Mouse (Mus musculus) liver, embryonic 16.5 days (tissue): ENCODE data around the gene Abraxas1. TPM values are rescaled to one million over a fixed set of nuclear protein-coding genes. Genes with fewer than 3 reads are reported as not detected.

ENCODE experiments used
- ATAC-seq: fragments of 200-750 bp; cut with Nextera tagmentation; 2 replicates; pipeline ENCODE4 v1.8.0; 2017; ENCODE audit warnings: low read depth, mild to moderate bottlenecking, moderate number of reproducible peaks, moderate library complexity
- H3K27ac ChIP-seq: fragments of 300-500 bp; sonication (generic); 2 replicates; pipeline ENCODE4 v1.5.1; 2014; ENCODE audit warnings: mild to moderate bottlenecking, low read length
- H3K27me3 ChIP-seq: fragments of 300-500 bp; sonication (generic); 2 replicates; pipeline ENCODE4 v1.6.1; 2014; ENCODE audit warnings: low read depth, low read length, mixed read lengths; ENCODE audit not compliant: control insufficient read depth, insufficient read depth
- H3K36me3 ChIP-seq: fragments of 300-500 bp; sonication (generic); 2 replicates; pipeline ENCODE4 v1.6.1; 2014; ENCODE audit warnings: mild to moderate bottlenecking; ENCODE audit not compliant: control insufficient read depth, insufficient read depth
- H3K4me1 ChIP-seq: fragments of 300-500 bp; sonication (generic); 2 replicates; pipeline ENCODE4 v1.6.1; 2014; ENCODE audit warnings: low read depth, low read length, mixed read lengths; ENCODE audit not compliant: control insufficient read depth
- H3K4me2 ChIP-seq: fragments of 300-500 bp; sonication (generic); 2 replicates; pipeline ENCODE4 v1.6.1; 2014; ENCODE audit warnings: low read depth, low read length, mixed read lengths
- H3K4me3 ChIP-seq: fragments of 300-500 bp; sonication (generic); 2 replicates; pipeline ENCODE4 v1.5.1; 2014; ENCODE audit warnings: low read depth, mild to moderate bottlenecking, low read length
- H3K9ac ChIP-seq: fragments of 300-500 bp; sonication (generic); 2 replicates; pipeline ENCODE4 v1.6.1; 2014; ENCODE audit warnings: low read depth, low read length
- H3K9me3 ChIP-seq: fragments of 300-500 bp; sonication (generic); replicated peaks from 2 replicates; pipeline ENCODE4 v1.6.1; 2016; ENCODE audit warnings: low read length; ENCODE audit not compliant: control insufficient read depth
- WGBS: fragments of 180-500 bp; shearing (Covaris S2); extraction: QIAGEN DNeasy Blood & Tissue Kit; methylation state at CpG from one replicate; pipeline ENCODE4 v1.1.7; 2014; ENCODE audit not compliant: insufficient replicate concordance; 5-methylcytosine and 5-hydroxymethylcytosine counted together
- polyA plus RNA-seq: library from polyadenylated mRNA; unstranded; fragments of >200 nt; fragmentation: Nextera tagmentation; extraction: Ambion mirVana; gene quantifications from 2 replicates; pipeline ENCODE4 v1.2.1, GENCODE M21; 2015

Gene Abraxas1
- polyA plus RNA-seq, 1 experiment from 2014 or later = 13.2 TPM

DNA sequence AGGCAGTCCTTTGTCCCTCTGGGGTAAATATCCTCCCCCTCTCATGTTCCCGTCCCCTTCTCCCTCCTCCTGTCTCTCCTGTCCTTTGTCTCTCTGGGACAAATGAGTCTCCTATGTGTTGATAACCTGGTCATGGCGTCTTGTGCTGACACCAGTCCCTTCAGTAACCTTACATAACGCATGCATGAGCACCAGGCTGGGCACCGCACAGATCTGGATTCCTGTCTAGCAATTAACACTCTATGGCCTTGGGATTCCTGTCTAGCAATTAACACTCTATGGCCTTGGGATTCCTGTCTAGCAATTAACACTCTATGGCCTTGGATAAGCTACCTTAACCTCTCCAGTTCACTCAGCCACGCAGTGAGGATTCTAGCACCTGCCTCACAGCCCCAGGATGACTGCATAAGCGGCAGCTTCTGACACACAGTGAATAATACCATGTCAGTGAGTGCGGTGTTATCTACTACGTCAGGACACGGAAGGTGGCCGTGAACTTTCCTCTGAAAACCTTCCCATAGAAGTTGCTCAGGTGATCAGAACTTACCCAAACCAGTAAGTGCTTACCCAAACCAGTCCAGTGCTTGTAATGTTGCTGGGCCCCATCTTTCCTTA is 60.6 kb downstream of the Abraxas1 start:
- no peak for ATAC-seq
- no peaks in the 10 kb centered on the region for H3K9me3 ChIP-seq
- no peaks in the 10 kb centered on the region for H3K4me1 ChIP-seq
- H3K27me3 ChIP-seq = no peaks in the 10 kb centered on the region
- H3K9ac ChIP-seq = no peak overlapping the region
- WGBS = 78% methylated on average over 10 of the region's 10 CpGs
- no peak overlapping the region for H3K27ac ChIP-seq
- no peak overlapping the region for H3K4me2 ChIP-seq
- no peak overlapping the region for H3K4me3 ChIP-seq
- peaks cover 21% of the 10 kb centered on the region for H3K36me3 ChIP-seq

DNA sequence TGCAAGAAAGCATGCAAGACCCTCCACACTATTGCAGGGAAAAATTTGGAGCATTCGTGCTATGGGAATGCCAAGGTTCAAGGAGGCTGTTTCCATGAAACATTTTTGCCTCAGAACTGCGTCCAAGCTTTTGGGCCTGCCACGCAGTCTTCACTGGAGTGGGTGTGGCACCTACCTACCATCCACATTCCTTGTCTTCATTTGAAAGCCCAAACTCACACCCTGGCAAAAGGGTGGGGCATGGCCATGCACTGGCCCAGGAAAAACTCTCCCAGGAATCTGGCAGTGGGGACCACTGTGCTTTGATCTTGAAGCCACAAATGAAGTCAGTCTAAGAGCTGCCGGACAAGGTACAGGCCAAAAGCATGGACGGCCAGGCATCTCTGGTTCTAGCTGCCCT is 62.6 kb downstream of the Abraxas1 start:
- H3K9me3 ChIP-seq = no peaks in the 10 kb centered on the region
- H3K4me2 ChIP-seq = no peak overlapping the region
- 75% methylated on average over 5 of the region's 5 CpGs for WGBS
- no peaks in the 10 kb centered on the region for H3K27me3 ChIP-seq
- peaks cover 6% of the 10 kb centered on the region; the same call in 1 of the 2 replicates for H3K36me3 ChIP-seq
- H3K27ac ChIP-seq = no peak overlapping the region
- no peak overlapping the region for H3K4me3 ChIP-seq
- no peaks in the 10 kb centered on the region for H3K4me1 ChIP-seq
- no peak for ATAC-seq
- no peak overlapping the region for H3K9ac ChIP-seq

Other genes with a start within 250 kb of the Abraxas1 start
- gene Plac8, start 248.7 kb downstream of the Abraxas1 start, polyA plus RNA-seq = 58.2 and 65.3 TPM in 2 replicates
- gene Coq2, start 145.8 kb downstream of the Abraxas1 start, polyA plus RNA-seq = 19.5 and 20.7 TPM in 2 replicates
- 1.8 and 2.2 TPM in 2 replicates for gene Hpse, start 101.2 kb downstream of the Abraxas1 start, polyA plus RNA-seq
- gene Helq, start 22.4 kb downstream of the Abraxas1 start, polyA plus RNA-seq = 8.4 and 8.6 TPM in 2 replicates
- 105 and 134 TPM in 2 replicates for gene Mrps18c, start 22.3 kb downstream of the Abraxas1 start, polyA plus RNA-seq
- gene Gpat3, start 24.7 kb upstream of the Abraxas1 start, polyA plus RNA-seq = 4.9 and 5.0 TPM in 2 replicates